Mouse (Mus musculus): Measurements from ENCODE around the gene Serpina3b.
"Not testable (repeated sequence)": the region's sequence is repeated elsewhere in the genome, so short reads cannot be mapped to it uniquely, and the experiment has no call there.

The Serpina3b gene

GRCm38 (mm10) chr12:104127696-104128095 is at the start of gene Serpina3b:
Serpina3b (plus strand) TSS chr12:104127996.
- DNase-seq (ENCODE audit: low read depth, low spot score): no peak

- DNase-seq (ENCODE audit: low read depth, low spot score): no peak
Observed at GRCm38 (mm10) chr12:104090119-104090518, 37.7 kb upstream of the Serpina3b start.

- DNase-seq (ENCODE audit: low read depth, low spot score): no peak
Observed at GRCm38 (mm10) chr12:104091303-104091702, 36.5 kb upstream of the Serpina3b start.

- DNase-seq (ENCODE audit: low read depth, low spot score): no peak
Observed at GRCm38 (mm10) chr12:104100768-104101167, 27.0 kb upstream of the Serpina3b start, which contains the start of gene Serpina5. Serpina5 (plus strand) TSS chr12:104101113.

- DNase-seq (ENCODE audit: low read depth, low spot score): no peak
Observed at GRCm38 (mm10) chr12:104105847-104106246, 21.9 kb upstream of the Serpina3b start.

GRCm38 (mm10) chr12:104106919-104107318 is 20.9 kb upstream of the Serpina3b start:
- no peak for DNase-seq (ENCODE audit: low read depth, low spot score)

GRCm38 (mm10) chr12:104108507-104108906 is 19.3 kb upstream of the Serpina3b start:
- DNase-seq (ENCODE audit: low read depth, low spot score): no peak

DNA sequence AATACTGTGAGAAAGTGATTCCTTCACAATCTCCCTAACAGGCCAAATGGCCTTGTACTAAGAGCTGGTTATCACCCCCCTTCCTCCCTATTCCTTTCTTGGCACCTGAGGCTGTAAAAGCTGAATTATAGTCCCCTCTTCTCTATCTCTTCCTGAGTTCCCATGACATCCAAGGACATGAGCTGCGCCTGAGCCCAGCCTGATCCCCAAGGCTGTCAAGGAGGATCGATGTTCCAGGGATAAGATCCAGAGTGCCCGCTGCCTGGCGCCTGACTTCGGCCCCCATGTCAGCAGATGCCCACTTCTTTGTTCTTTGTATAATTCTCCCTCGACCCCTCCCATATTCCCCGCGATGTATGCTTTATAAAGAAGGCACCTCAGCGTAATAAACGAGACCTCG is 15.5 kb upstream of the Serpina3b start, which contains the start of gene Serpina3a:
Gene Serpina3a, plus strand, starts transcription at position 392 of the 400 bp plus-strand sequence.
- not testable (repeated sequence) for DNase-seq (ENCODE audit: low read depth, low spot score)

DNA sequence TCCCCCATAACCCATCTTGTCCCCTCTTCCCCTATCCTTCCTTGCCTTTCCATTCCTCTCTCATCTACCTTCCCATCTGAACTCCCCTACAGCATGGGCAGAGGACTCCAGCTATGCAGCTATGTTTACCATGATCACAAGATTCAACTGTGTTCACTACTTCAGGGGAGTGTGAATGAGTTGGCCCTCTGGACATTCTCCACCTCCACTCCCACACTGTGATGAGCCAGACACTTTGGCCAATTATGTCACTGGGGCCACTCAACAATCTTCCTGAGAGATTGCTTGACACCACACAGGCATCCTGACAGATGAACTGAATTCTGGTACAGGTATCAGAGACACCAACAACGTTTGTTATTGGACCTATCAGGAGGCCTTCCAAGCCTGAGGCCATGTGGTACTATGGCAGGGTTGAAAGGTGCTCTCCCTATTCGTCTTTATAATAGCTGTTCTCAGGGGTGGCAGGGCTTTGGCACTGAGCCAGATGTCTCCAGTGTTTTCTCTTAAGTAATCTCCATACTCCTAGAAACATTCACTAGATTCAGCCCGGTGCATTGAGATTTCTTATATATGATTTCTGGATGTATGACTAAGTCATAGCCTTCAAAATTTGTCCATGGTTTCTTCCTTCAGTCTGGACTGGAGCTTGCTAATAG is 12.7 kb upstream of the Serpina3b start:
- no peak for DNase-seq (ENCODE audit: low read depth, low spot score)

GRCm38 (mm10) chr12:104123097-104123496 is 4.7 kb upstream of the Serpina3b start:
- no peak for DNase-seq (ENCODE audit: low read depth, low spot score)

GRCm38 (mm10) chr12:104123996-104124395 is 3.8 kb upstream of the Serpina3b start:
- no peak for DNase-seq (ENCODE audit: low read depth, low spot score)

DNA sequence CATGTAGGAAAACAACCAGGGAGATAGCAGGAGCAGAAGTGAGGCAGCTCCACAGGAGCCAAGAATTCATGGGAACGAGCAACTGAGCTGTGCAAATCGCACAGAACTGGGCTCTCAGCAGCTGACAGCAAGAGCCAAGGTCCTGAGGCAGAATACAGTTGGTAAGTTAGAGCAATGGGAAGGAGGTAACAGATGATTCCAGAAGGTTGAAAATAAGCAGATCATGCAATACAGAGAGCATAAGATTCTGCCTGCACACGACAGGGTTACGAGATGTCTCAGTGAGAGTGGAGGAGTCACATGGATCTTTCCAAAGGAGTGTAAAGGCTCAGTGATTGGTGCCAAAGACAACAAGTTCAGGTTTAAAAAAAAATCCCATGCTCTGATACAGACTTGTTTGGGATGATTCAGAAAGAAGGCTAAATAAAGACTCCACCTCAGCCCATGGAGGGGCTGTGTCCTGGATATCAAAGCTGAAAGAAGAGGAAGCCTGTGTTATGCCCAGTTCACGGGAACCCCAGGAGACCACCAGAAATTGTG is 2.7 kb upstream of the Serpina3b start:
- no peak for DNase-seq (ENCODE audit: low read depth, low spot score)

- no peak for DNase-seq (ENCODE audit: low read depth, low spot score)
Observed at GRCm38 (mm10) chr12:104131041-104131440, 3.2 kb downstream of the Serpina3b start.

- DNase-seq (ENCODE audit: low read depth, low spot score): no peak
Observed at GRCm38 (mm10) chr12:104138216-104138615, 10.4 kb downstream of the Serpina3b start.

- DNase-seq (ENCODE audit: low read depth, low spot score): no peak
Observed at GRCm38 (mm10) chr12:104140543-104141103, 12.8 kb downstream of the Serpina3b start.

GRCm38 (mm10) chr12:104141506-104141905 is 13.7 kb downstream of the Serpina3b start:
- DNase-seq (ENCODE audit: low read depth, low spot score): no peak

GRCm38 (mm10) chr12:104142427-104142826 is 14.6 kb downstream of the Serpina3b start:
- DNase-seq (ENCODE audit: low read depth, low spot score): no peak

GRCm38 (mm10) chr12:104143286-104143685 is 15.5 kb downstream of the Serpina3b start:
- DNase-seq (ENCODE audit: low read depth, low spot score): no peak

GRCm38 (mm10) chr12:104145571-104145970 is 17.8 kb downstream of the Serpina3b start:
- no peak for DNase-seq (ENCODE audit: low read depth, low spot score)

DNA sequence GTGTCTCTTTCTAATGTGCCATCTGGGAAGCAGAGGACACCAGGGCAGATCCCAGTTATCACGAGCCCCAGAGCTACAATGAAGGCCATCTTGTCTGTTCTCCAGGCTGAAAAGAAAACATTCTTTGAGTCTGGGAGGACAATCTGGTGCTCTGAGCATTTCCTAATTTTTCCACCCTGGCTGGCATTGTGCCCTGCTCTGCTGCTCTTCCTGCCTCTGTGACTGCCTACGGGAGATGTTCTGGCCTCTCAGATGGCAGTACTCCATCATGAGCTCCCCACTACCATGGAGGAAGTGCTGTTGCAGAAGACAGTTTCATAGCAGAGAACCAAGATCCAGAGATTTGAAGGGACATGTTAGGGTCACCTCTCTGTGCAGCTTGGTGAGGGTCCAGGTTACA is 24.2 kb downstream of the Serpina3b start:
- no peak for DNase-seq (ENCODE audit: low read depth, low spot score)

GRCm38 (mm10) chr12:104153041-104153645 is 25.3 kb downstream of the Serpina3b start:
- DNase-seq (ENCODE audit: low read depth, low spot score): no peak

GRCm38 (mm10) chr12:104153656-104154055 is 25.9 kb downstream of the Serpina3b start, which contains the start of gene Serpina3c:
Serpina3c (minus strand) TSS chr12:104153870.
- DNase-seq (ENCODE audit: low read depth, low spot score): no peak

Data from R1 (cell line).